Mouse (Mus musculus): ENCODE data around the gene Tbx1.

GRCm38 (mm10) chr16:18596255-18596654 lies 5.8 kb upstream of the Tbx1 start:
- TF ChIP-seq CTCF (IDR thresholded peaks at IDR 0.05; ENCODE audit: control insufficient read depth, insufficient read depth, insufficient replicate concordance, low read depth, low read length) (no peak), POLR2A (IDR thresholded peaks at IDR 0.05; ENCODE audit: control insufficient read depth, low read depth, low read length) (no peak)

All from testis, adult 2 months (tissue).